Mouse (Mus musculus): ENCODE results near the gene Fancd2os.

DNA sequence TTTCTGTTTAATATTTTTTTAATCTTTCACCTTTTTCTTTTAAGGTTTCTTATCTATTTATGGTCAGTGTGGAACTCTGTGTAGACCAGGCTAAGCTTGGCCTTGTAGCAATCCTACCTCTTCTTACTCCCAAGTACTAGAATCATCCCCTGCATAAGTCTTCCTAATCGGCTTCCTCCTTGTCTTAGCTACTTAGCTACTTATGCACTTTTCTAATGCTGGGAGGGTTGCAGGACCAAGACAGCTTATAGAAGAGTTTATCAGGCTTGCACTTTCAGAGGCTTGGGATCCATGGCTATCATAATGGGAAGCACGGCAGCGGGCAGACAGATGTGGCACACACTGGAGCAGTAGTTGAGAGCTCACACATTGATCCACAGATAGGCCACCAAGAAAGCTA, 21.2 kb downstream of the Fancd2os start:
- TF ChIP-seq CTCF (IDR thresholded peaks at IDR 0.05; ENCODE audit: low read depth) (no peak), EP300 (optimal IDR thresholded peaks at IDR 0.05) (no peak)
